Mouse (Mus musculus): ENCODE results near the gene Tecta. TPM values are rescaled to one million over a fixed set of nuclear protein-coding genes. Genes with fewer than 3 reads are reported as not detected.

Gene Tecta
- polyA plus RNA-seq, 1 experiment = 0.06 TPM

GRCm38 (mm10) chr9:42432155-42432554 lies 32.4 kb upstream of the Tecta start:
- Histone ChIP-seq H3ac (ENCODE audit: control insufficient read depth, insufficient read length) (no peak overlapping the region), H3K79me2 (ENCODE audit: control insufficient read depth, insufficient read depth) (no peaks in the 10 kb centered on the region), H3K4me2 (ENCODE audit: low read depth) (no peak overlapping the region), H3K27me3 (ENCODE audit: control insufficient read depth, insufficient read depth, insufficient read length) (no peaks in the 10 kb centered on the region), H3K36me3 (ENCODE audit: control insufficient read depth, insufficient read depth) (peaks cover 16% of the 10 kb centered on the region), H3K4me3 (no peak overlapping the region)
- TF ChIP-seq USF1 (IDR thresholded peaks at IDR 0.05; ENCODE audit: low read depth) (no peak), E2F4 (IDR thresholded peaks at IDR 0.05; ENCODE audit: insufficient read depth) (no peak), POLR2AphosphoS2 (IDR thresholded peaks at IDR 0.05; ENCODE audit: insufficient read length, low read depth) (no peak), TCF3 (IDR thresholded peaks at IDR 0.05; ENCODE audit: insufficient read length, low read depth) (no peak), TCF12 (IDR thresholded peaks at IDR 0.05; ENCODE audit: insufficient read depth, poor library complexity, severe bottlenecking) (no peak), SRF (IDR thresholded peaks at IDR 0.05; ENCODE audit: control insufficient read depth, insufficient read length, low read depth) (no peak), MAX (IDR thresholded peaks at IDR 0.05; ENCODE audit: low read depth) (no peak), MYOG (IDR thresholded peaks at IDR 0.05; ENCODE audit: control insufficient read depth in 1 of 3, insufficient read depth in 1 of 3, insufficient read length in 2 of 3, low read depth in 2 of 3) (no peak), MYOD1 (IDR thresholded peaks at IDR 0.05; ENCODE audit: control insufficient read depth in 1 of 3, insufficient read length in 2 of 3, low read depth in 2 of 3) (no peak), REST (IDR thresholded peaks at IDR 0.05; ENCODE audit: insufficient read depth, insufficient read length) (no peak), POLR2A (IDR thresholded peaks at IDR 0.05; ENCODE audit: insufficient read length, low read depth) (no peak), CEBPB (IDR thresholded peaks at IDR 0.05; ENCODE audit: insufficient read depth, poor library complexity, severe bottlenecking) (no peak)

- Histone ChIP-seq H3K4me3 (no peak overlapping the region), H3K4me2 (ENCODE audit: low read depth) (no peak overlapping the region), H3K79me2 (ENCODE audit: control insufficient read depth, insufficient read depth) (no peaks in the 10 kb centered on the region), H3K36me3 (ENCODE audit: control insufficient read depth, insufficient read depth) (peaks cover 11% of the 10 kb centered on the region), H3ac (ENCODE audit: control insufficient read depth, insufficient read length) (no peak overlapping the region), H3K27me3 (ENCODE audit: control insufficient read depth, insufficient read depth, insufficient read length) (no peaks in the 10 kb centered on the region)
- TF ChIP-seq TCF12 (IDR thresholded peaks at IDR 0.05; ENCODE audit: insufficient read depth, poor library complexity, severe bottlenecking) = no peak
These were observed 31.9 kb upstream of the Tecta start for GRCm38 (mm10) chr9:42431606-42432005.

- no peaks in the 10 kb centered on the region for H3K27me3 ChIP-seq (ENCODE audit: control insufficient read depth, insufficient read depth, insufficient read length)
- H3ac ChIP-seq (ENCODE audit: control insufficient read depth, insufficient read length) = no peak overlapping the region
- no peak overlapping the region for H3K4me3 ChIP-seq
- H3K36me3 ChIP-seq (ENCODE audit: control insufficient read depth, insufficient read depth) = no peaks in the 10 kb centered on the region
- H3K4me2 ChIP-seq (ENCODE audit: low read depth) = no peak overlapping the region
- no peaks in the 10 kb centered on the region for H3K79me2 ChIP-seq (ENCODE audit: control insufficient read depth, insufficient read depth)
- TF ChIP-seq SRF (IDR thresholded peaks at IDR 0.05; ENCODE audit: control insufficient read depth, insufficient read length, low read depth) (no peak), TCF12 (IDR thresholded peaks at IDR 0.05; ENCODE audit: insufficient read depth, poor library complexity, severe bottlenecking) (no peak), E2F4 (IDR thresholded peaks at IDR 0.05; ENCODE audit: insufficient read depth) (no peak), MAX (IDR thresholded peaks at IDR 0.05; ENCODE audit: low read depth) (no peak), USF1 (IDR thresholded peaks at IDR 0.05; ENCODE audit: low read depth) (no peak), POLR2A (IDR thresholded peaks at IDR 0.05; ENCODE audit: insufficient read length, low read depth) (no peak), CEBPB (IDR thresholded peaks at IDR 0.05; ENCODE audit: insufficient read depth, poor library complexity, severe bottlenecking) (no peak), MYOD1 (IDR thresholded peaks at IDR 0.05; ENCODE audit: control insufficient read depth in 1 of 3, insufficient read length in 2 of 3, low read depth in 2 of 3) (no peak), TCF3 (IDR thresholded peaks at IDR 0.05; ENCODE audit: insufficient read length, low read depth) (no peak), MYOG (IDR thresholded peaks at IDR 0.05; ENCODE audit: control insufficient read depth in 1 of 3, insufficient read depth in 1 of 3, insufficient read length in 2 of 3, low read depth in 2 of 3) (no peak), REST (IDR thresholded peaks at IDR 0.05; ENCODE audit: insufficient read depth, insufficient read length) (no peak), POLR2AphosphoS2 (IDR thresholded peaks at IDR 0.05; ENCODE audit: insufficient read length, low read depth) (no peak)
These were observed 28.6 kb upstream of the Tecta start for GRCm38 (mm10) chr9:42428060-42428924.

GRCm38 (mm10) chr9:42426661-42427358 lies 27.1 kb upstream of the Tecta start:
- no peak overlapping the region for H3K4me2 ChIP-seq (ENCODE audit: low read depth)
- no peak overlapping the region for H3K4me3 ChIP-seq
- H3K79me2 ChIP-seq (ENCODE audit: control insufficient read depth, insufficient read depth) = no peaks in the 10 kb centered on the region
- no peaks in the 10 kb centered on the region for H3K27me3 ChIP-seq (ENCODE audit: control insufficient read depth, insufficient read depth, insufficient read length)
- H3ac ChIP-seq (ENCODE audit: control insufficient read depth, insufficient read length) = no peak overlapping the region
- no peak for TF ChIP-seq TCF12 (IDR thresholded peaks at IDR 0.05; ENCODE audit: insufficient read depth, poor library complexity, severe bottlenecking)
- H3K36me3 ChIP-seq (ENCODE audit: control insufficient read depth, insufficient read depth) = peaks cover 8% of the 10 kb centered on the region

GRCm38 (mm10) chr9:42423649-42424048 lies 23.9 kb upstream of the Tecta start:
- H3K4me2 ChIP-seq (ENCODE audit: low read depth) = no peak overlapping the region
- H3ac ChIP-seq (ENCODE audit: control insufficient read depth, insufficient read length) = no peak overlapping the region
- no peak overlapping the region for H3K4me3 ChIP-seq
- H3K79me2 ChIP-seq (ENCODE audit: control insufficient read depth, insufficient read depth) = no peaks in the 10 kb centered on the region
- peaks cover 10% of the 10 kb centered on the region for H3K36me3 ChIP-seq (ENCODE audit: control insufficient read depth, insufficient read depth)
- no peaks in the 10 kb centered on the region for H3K27me3 ChIP-seq (ENCODE audit: control insufficient read depth, insufficient read depth, insufficient read length)
- no peak for TF ChIP-seq POLR2A (IDR thresholded peaks at IDR 0.05; ENCODE audit: insufficient read length, low read depth)

Data from myocyte (in vitro differentiated cells).